Comparison of ENCODE assay signal across 21 mouse cellular contexts in genomic region chr3:116095934-116096333, GRCm38 (mm10). TPM values are rescaled to one million over a fixed set of nuclear protein-coding genes. Genes with fewer than 3 reads are reported as not detected.
DNase-seq lines count a peak whose midpoint lies in the region; ATAC-seq and TF ChIP-seq lines count a peak whose summit lies in the region.
"Had no signal": no experiment of that assay in that cellular context is flagged by ENCODE, and none has a peak within 500 bp of the region (broad histone marks: within the 10 kb centered on the region; RNA-seq: fewer than 3 reads in every experiment).

No protein-coding gene starts in this region.

- H3K9me3 ChIP-seq in intestine, embryonic 14.5 days (ENCODE audit: control insufficient read depth, low read length) = no peaks in the 10 kb centered on the region
- H3K9me3 ChIP-seq in intestine, postnatal 0 days (ENCODE audit: control insufficient read depth) = 0 out of 2 replicates have a peak, but pooled peaks cover 3% of the 10 kb centered on the region
- H3K9me3 ChIP-seq in kidney, embryonic 16.5 days (ENCODE audit: low read length) = peaks cover 4% of the 10 kb centered on the region; the same call in 1 of the 2 replicates
- H3K9me3 ChIP-seq in ES-E14 (ENCODE audit: control insufficient read depth, insufficient read depth, low read depth, low read length) = no peaks in the 10 kb centered on the region

- TF ChIP-seq CTCF in gastrocnemius, adult 2 months (IDR thresholded peaks at IDR 0.05) = no peak
- TF ChIP-seq CTCF in intestine, postnatal 0 days (IDR thresholded peaks at IDR 0.05; ENCODE audit: low read depth) = no peak

- peak overlapping the region; percentile 32 for H3K27ac ChIP-seq in gastrocnemius, adult 2 months
- H3K27ac ChIP-seq in intestine, embryonic 14.5 days (ENCODE audit: low read depth) = no peak overlapping the region
- H3K27ac ChIP-seq in intestine, postnatal 0 days (ENCODE audit: low read depth, low read length) = no peak overlapping the region
- no peak overlapping the region for H3K27ac ChIP-seq in kidney, embryonic 16.5 days (ENCODE audit: low read length)
- H3K27ac ChIP-seq in ES-E14 (ENCODE audit: insufficient read depth, low read depth, low read length, poor library complexity, severe bottlenecking) = no peak overlapping the region
- H3K27ac ChIP-seq: embryonic facial prominence, embryonic 10.5 days; forebrain, embryonic 13.5 days; hindbrain, embryonic 13.5 days; hindbrain, postnatal 0 days had no signal

- in situ Hi-C loops in ES-E14 (cut with MboI; ENCODE audit: low sequenced_read_pairs in 2 of 2, unreplicated experiment in 2 of 2) = no loop called here

- H3K27me3 ChIP-seq in intestine, embryonic 14.5 days (replicated peaks; ENCODE audit: control insufficient read depth, insufficient read depth, low read length) = no peaks in the 10 kb centered on the region
- H3K27me3 ChIP-seq in intestine, postnatal 0 days (replicated peaks; ENCODE audit: control insufficient read depth, insufficient read depth, low read length) = no peaks in the 10 kb centered on the region
- no peaks in the 10 kb centered on the region for H3K27me3 ChIP-seq in kidney, embryonic 16.5 days (ENCODE audit: insufficient read depth, low read length)
- H3K27me3 ChIP-seq: forebrain, embryonic 13.5 days; hindbrain, embryonic 13.5 days; Patski had no signal

- no peak overlapping the region for H3K4me3 ChIP-seq in gastrocnemius, adult 2 months
- no peak overlapping the region for H3K4me3 ChIP-seq in intestine, embryonic 14.5 days (ENCODE audit: low read depth, low read length)
- no peak overlapping the region for H3K4me3 ChIP-seq in intestine, postnatal 0 days (ENCODE audit: low read depth, low read length)
- no peak overlapping the region for H3K4me3 ChIP-seq in kidney, embryonic 16.5 days (ENCODE audit: low read length)
- H3K4me3 ChIP-seq in ES-E14 (ENCODE audit: insufficient read depth in 1 of 2, low read depth in 1 of 2, low read length in 2 of 2, poor library complexity in 1 of 2, severe bottlenecking in 1 of 2) = no peak overlapping the region
- H3K4me3 ChIP-seq: embryonic facial prominence, embryonic 10.5 days; forebrain, embryonic 13.5 days; hindbrain, embryonic 13.5 days had no signal

- intact Hi-C loops in gastrocnemius, adult 2 months (cut with DNase I) = no loop called here

- 82% methylated on average over 3 of the region's 3 CpGs for WGBS in intestine, embryonic 14.5 days
- 79% methylated on average over 3 of the region's 3 CpGs for WGBS in intestine, postnatal 0 days
- 55% methylated on average over 3 of the region's 3 CpGs for WGBS in kidney, embryonic 16.5 days

- ATAC-seq in intestine, embryonic 14.5 days (replicated peaks; ENCODE audit: low FRiP score, low TSS enrichment, low read depth) = no peak
- no peak for ATAC-seq in intestine, postnatal 0 days
- ATAC-seq in kidney, embryonic 16.5 days (ENCODE audit: low FRiP score, low TSS enrichment) = no peak; the same call in 1 of the 2 replicates
- ATAC-seq: activated CD4-positive, CD25-positive, alpha-beta regulatory T cell, adult 4 months; forebrain, embryonic 13.5 days; forebrain, postnatal 0 days; hindbrain, postnatal 0 days; Patski had no signal

- no peak overlapping the region for H3K4me2 ChIP-seq in intestine, embryonic 14.5 days (ENCODE audit: low read length)
- H3K4me2 ChIP-seq in intestine, postnatal 0 days (replicated peaks; ENCODE audit: low read depth) = no peak overlapping the region
- H3K4me2 ChIP-seq in kidney, embryonic 16.5 days (replicated peaks; ENCODE audit: low read depth, low read length) = no peak overlapping the region
- H3K4me2 ChIP-seq: forebrain, embryonic 13.5 days; hindbrain, embryonic 13.5 days had no signal

- no peak overlapping the region for H3K9ac ChIP-seq in intestine, embryonic 14.5 days (ENCODE audit: low read length)
- no peak overlapping the region for H3K9ac ChIP-seq in intestine, postnatal 0 days (ENCODE audit: low read depth, low read length)
- no peak overlapping the region for H3K9ac ChIP-seq in kidney, embryonic 16.5 days (replicated peaks; ENCODE audit: low read length)
- H3K9ac ChIP-seq in ES-E14 (ENCODE audit: insufficient read depth, low read depth, low read length, poor library complexity, severe bottlenecking) = no peak overlapping the region
- H3K9ac ChIP-seq: forebrain, embryonic 13.5 days; forebrain, postnatal 0 days; hindbrain, embryonic 13.5 days had no signal

- no peaks in the 10 kb centered on the region for H3K4me1 ChIP-seq in intestine, embryonic 14.5 days (replicated peaks; ENCODE audit: control insufficient read depth, insufficient read depth, low read length)
- no peaks in the 10 kb centered on the region for H3K4me1 ChIP-seq in intestine, postnatal 0 days (replicated peaks; ENCODE audit: control insufficient read depth, insufficient read depth, low read length)
- 0 out of 2 replicates have a peak, but pooled peaks cover 3% of the 10 kb centered on the region for H3K4me1 ChIP-seq in kidney, embryonic 16.5 days (ENCODE audit: insufficient read depth, low read length)
- H3K4me1 ChIP-seq in ES-E14 (ENCODE audit: control insufficient read depth in 2 of 2, insufficient read depth in 2 of 2, low read length in 2 of 2, poor library complexity in 1 of 2) = no peaks in the 10 kb centered on the region
- H3K4me1 ChIP-seq: embryonic facial prominence, embryonic 10.5 days; forebrain, embryonic 13.5 days; hindbrain, embryonic 13.5 days had no signal

- no peak for DNase-seq in gastrocnemius, adult 2 months
- no peak for DNase-seq in gastrocnemius, adult 8-10 months (ENCODE audit: low spot score in 2 of 2)
- DNase-seq in intestine, embryonic 14.5 days (ENCODE audit: low spot score) = peak; percentile 13
- peak; percentile 38 for DNase-seq in kidney, adult 9 months
- DNase-seq in ES-E14 (ENCODE audit: low read depth, low spot score) = no peak
- DNase-seq in neural tube, embryonic 10.5 days (ENCODE audit: extremely low spot score, low spot score) = no peak
- DNase-seq: adrenal gland, adult 2 months; adrenal gland, postnatal 36 days; cerebellum, adult 2 months; cerebellum, postnatal 10 days; forebrain, postnatal 0 days; gastrocnemius, postnatal 36 days; heart, postnatal 10 days had no signal

- no peaks in the 10 kb centered on the region for H3K36me3 ChIP-seq in intestine, embryonic 14.5 days (ENCODE audit: control insufficient read depth, insufficient read depth, low read length)
- H3K36me3 ChIP-seq in intestine, postnatal 0 days (ENCODE audit: control insufficient read depth, insufficient read depth) = no peaks in the 10 kb centered on the region
- no peaks in the 10 kb centered on the region for H3K36me3 ChIP-seq in kidney, embryonic 16.5 days (ENCODE audit: insufficient read depth, low read length)
- H3K36me3 ChIP-seq in ES-E14 (ENCODE audit: control insufficient read depth, insufficient read depth, low read length, poor library complexity, severe bottlenecking) = no peaks in the 10 kb centered on the region
- H3K36me3 ChIP-seq: embryonic facial prominence, embryonic 10.5 days; hindbrain, embryonic 13.5 days had no signal

TF ChIP-seq in ES-E14, 5 proteins besides CTCF, POLR2A, EP300 and RAD21:
- TF ChIP-seq HCFC1 (IDR thresholded peaks at IDR 0.05; ENCODE audit: borderline replicate concordance, insufficient read depth, low read length) = no peak
- TF ChIP-seq ZC3H11A (IDR thresholded peaks at IDR 0.05; ENCODE audit: borderline replicate concordance, low read depth, low read length) = no peak
- peak; percentile 81 for TF ChIP-seq ZNF384 (IDR thresholded peaks at IDR 0.05; ENCODE audit: low read depth, low read length)
- no peak for TF ChIP-seq CHD2 (IDR thresholded peaks at IDR 0.05; ENCODE audit: low read depth, low read length)

RNA-seq across cellular contexts. Expression of gene Vcam1, which starts 33.6 kb away (rescaled TPM):
- 1 to 10 TPM; 2.2 to 2.8 TPM for total RNA-seq in gastrocnemius, adult 2 months (2021)
- 1 to 10 TPM; 1.4 to 2.3 (median 2.0) TPM for total RNA-seq in gastrocnemius, adult 8-10 months (2022)
- polyA plus RNA-seq in intestine, embryonic 14.5 days (2014; fragmentation: Nextera tagmentation; extraction: Ambion mirVana) = 17.9 and 20.7 TPM in 2 replicates
- 6.4 and 7.2 TPM in 2 replicates for polyA plus RNA-seq in intestine, postnatal 0 days (2015; fragmentation: Nextera tagmentation; extraction: Ambion mirVana)
- 49.2 and 54.2 TPM in 2 replicates for polyA plus RNA-seq in kidney, embryonic 16.5 days (2015; fragmentation: Nextera tagmentation; extraction: Ambion mirVana)
- 0.16 and 0.27 TPM in 2 replicates for total RNA-seq in ES-E14 (2012; rRNA removed)

Comparison
In these comparisons a context has a peak if more than half of its experiments do, and no peak if none do; other contexts are left out.
1. DNase-seq: peak in intestine, embryonic 14.5 days (single experiment) and kidney, adult 9 months (single experiment); none in gastrocnemius, adult 2 months (single experiment), gastrocnemius, adult 8-10 months (0 of 2), ES-E14 (single experiment) and neural tube, embryonic 10.5 days (single experiment).